Mouse (Mus musculus) kidney, adult 18-20 months (tissue): ENCODE measurements around the gene Sox18.

Experiments used
- DNase-seq: peaks from one replicate; pipeline ENCODE4 v3.0.0; 2021

Gene Sox18

GRCm38 (mm10) chr2:181645666-181646065 lies 25.8 kb downstream of the Sox18 start:
- no peak for DNase-seq

GRCm38 (mm10) chr2:181644361-181644760 lies 27.1 kb downstream of the Sox18 start:
- DNase-seq, result peak; percentile 54

- DNase-seq, result no peak
Measured at GRCm38 (mm10) chr2:181635865-181636264, 35.6 kb downstream of the Sox18 start.

- no peak for DNase-seq
Measured at GRCm38 (mm10) chr2:181632624-181633023, 38.8 kb downstream of the Sox18 start.

GRCm38 (mm10) chr2:181628471-181628870 lies 43.0 kb downstream of the Sox18 start:
- DNase-seq, result no peak

GRCm38 (mm10) chr2:181623401-181623800 lies 48.0 kb downstream of the Sox18 start:
- DNase-seq, result peak; percentile 33
